Mouse (Mus musculus) lung, adult 10 weeks (tissue): Measurements from ENCODE around the gene Tnfsfm13. TPM values are rescaled to one million over a fixed set of nuclear protein-coding genes. Genes with fewer than 3 reads are reported as not detected.

ENCODE experiments used
- polyA plus RNA-seq: library from polyadenylated mRNA; stranded (reverse); fragments of 350-450 nt; fragmentation: Illumina TruSeq; extraction: RNeasy Lipid Tissue Mini Kit (QIAGEN cat#74804); gene quantifications from one replicate; pipeline ENCODE4 v1.2.3, GENCODE M21; 2014; ENCODE audit warnings: low read depth, low replicate concordance; ENCODE audit not compliant: insufficient read depth

Tnfsfm13 gene
- 24.8 TPM for polyA plus RNA-seq

DNA sequence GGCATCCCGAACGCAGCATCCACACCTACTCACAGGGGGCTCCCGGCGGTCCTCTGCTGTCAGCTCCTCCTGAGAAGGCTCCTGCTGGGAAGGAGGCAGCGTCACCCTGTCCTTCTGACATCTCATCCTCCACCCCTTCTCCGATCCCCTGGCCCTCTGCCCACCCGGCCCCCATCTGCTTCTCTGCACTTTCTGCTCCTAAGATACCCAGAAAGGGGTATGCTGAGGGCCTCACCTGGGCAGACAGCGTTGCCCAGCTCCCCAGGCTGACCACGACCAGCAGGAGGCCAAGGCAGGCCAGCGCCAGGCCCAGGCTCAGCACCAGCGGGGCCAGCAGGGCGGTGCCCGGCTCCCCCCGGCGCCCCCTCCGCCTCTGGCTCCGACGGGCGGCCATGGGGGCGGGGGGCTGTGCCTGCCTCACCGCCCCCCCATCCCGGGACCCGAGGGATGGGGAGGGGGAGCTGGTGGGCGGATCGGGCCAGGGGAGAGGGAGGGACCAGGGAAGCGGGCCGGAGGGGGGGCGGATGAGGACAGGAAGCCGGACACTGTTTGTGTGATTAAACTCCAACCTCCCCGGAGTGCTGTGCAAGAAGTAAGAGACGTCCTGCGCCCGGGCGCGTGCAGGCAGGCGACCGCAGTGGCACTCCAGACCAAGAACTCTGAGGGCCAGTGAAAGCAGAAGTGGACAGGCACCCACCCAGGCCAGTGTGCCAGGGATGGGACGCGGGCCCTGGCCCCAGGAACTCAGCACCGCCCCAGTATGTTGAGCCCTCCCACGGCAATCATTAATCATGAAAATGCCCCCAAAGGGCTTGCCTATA lies at the start of gene Tnfsfm13, which contains the start of gene Tnfsf12:
TSS of gene Tnfsfm13 (minus strand) at position 738 of the 821 bp plus-strand sequence.
TSS of gene Tnfsf12 (minus strand) at position 489 of the 821 bp plus-strand sequence.

DNA sequence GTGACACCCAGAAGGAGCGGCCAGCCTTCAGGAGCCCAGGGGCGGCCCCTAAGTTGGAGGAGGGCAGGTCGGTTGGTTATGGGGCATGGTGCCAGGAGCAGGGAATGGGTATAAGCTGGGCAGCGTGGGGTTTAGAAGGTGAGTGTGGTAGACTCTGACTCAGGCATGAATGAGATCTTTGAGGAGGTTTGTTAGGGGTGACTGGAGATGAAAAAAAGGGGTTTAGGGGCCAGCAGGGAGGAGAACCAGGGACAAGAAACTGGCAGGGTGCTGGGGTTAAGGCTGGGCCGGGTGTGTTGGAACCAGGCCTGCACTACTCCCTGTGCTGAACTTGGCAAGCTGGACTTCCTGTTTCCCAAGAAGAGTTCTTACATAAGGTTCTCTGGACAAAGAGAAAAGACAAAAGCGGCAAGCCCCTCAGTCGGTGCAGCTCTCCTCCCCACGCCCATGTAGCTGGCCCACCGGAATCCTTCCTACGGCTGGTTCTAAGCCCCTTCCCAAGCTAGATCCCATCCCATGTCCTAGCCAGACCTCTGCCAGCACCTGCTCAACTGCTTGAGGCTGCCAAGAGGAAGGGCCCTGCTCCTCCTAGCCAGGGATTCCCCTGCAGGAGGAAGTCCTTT lies 10.3 kb downstream of the Tnfsfm13 start, which contains the start of gene Tnfsf13:
TSS of gene Tnfsf13 (minus strand) at position 259 of the 623 bp plus-strand sequence.

GRCm38 (mm10) chr11:69681314-69682208 lies 14.3 kb downstream of the Tnfsfm13 start, which contains the start of gene Senp3:
Gene Senp3, minus strand, starts transcription at chr11:69682084.

DNA sequence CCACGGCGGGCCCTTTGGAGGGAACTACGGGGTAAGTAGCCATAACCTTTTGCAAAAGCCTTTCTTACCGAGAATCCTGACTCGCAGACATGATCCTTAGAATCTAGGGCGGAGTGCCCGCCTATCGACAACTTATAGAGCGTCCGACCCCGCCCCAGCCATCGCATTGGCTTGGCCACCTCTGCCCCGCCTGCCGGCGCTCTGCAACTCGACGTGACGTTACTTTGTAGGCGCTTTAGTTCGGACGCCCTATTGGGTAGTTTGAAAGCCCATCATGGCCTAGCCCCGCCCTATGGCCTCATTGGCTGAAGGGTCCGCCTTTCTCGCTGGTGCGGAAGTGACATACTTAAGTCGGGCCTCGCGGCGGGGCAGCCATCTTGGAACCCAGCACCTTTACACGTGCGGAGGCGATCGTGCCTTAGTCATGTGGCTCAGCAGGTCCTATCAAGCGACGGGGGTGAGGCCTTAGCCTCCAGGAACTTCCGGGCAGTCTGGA lies 23.6 kb downstream of the Tnfsfm13 start, which contains the start of gene Eif4a1:
TSS of gene Eif4a1 (minus strand) at position 213 of the 496 bp plus-strand sequence.

GRCm38 (mm10) chr11:69665961-69666664 lies 29.8 kb downstream of the Tnfsfm13 start, which contains the start of gene Cd68:
Gene Cd68, minus strand, starts transcription at chr11:69666153.

GRCm38 (mm10) chr11:69662213-69662966 lies 33.5 kb downstream of the Tnfsfm13 start, which contains the start of gene Mpdu1:
Gene Mpdu1, minus strand, starts transcription at chr11:69662642.

GRCm38 (mm10) chr11:69655264-69656064 lies 40.4 kb downstream of the Tnfsfm13 start, which contains the start of gene Sox15:
Gene Sox15, plus strand, starts transcription at chr11:69655314.

Other genes with a start within 250 kb of the Tnfsfm13 start
- gene Dnah2, start 147.0 kb downstream of the Tnfsfm13 start, polyA plus RNA-seq = 0.85 TPM
- 0.30 TPM for gene Efnb3, start 135.9 kb downstream of the Tnfsfm13 start, polyA plus RNA-seq
- 10.4 TPM for gene Wrap53, start 115.8 kb downstream of the Tnfsfm13 start, polyA plus RNA-seq
- 26.0 TPM for gene Trp53, start 115.7 kb downstream of the Tnfsfm13 start, polyA plus RNA-seq
- gene Atp1b2, start 90.2 kb downstream of the Tnfsfm13 start, polyA plus RNA-seq = 5.4 TPM
- not detected for gene Shbg, start 78.2 kb downstream of the Tnfsfm13 start, polyA plus RNA-seq
- gene Sat2, start 74.1 kb downstream of the Tnfsfm13 start, polyA plus RNA-seq = 4.7 TPM
- 39.7 TPM for gene Fxr2, start 63.1 kb downstream of the Tnfsfm13 start, polyA plus RNA-seq
- not detected for gene Sox15, start 40.8 kb downstream of the Tnfsfm13 start, polyA plus RNA-seq
- 53.4 TPM for gene Mpdu1, start 33.5 kb downstream of the Tnfsfm13 start, polyA plus RNA-seq
- gene Cd68, start 29.9 kb downstream of the Tnfsfm13 start, polyA plus RNA-seq = 44.2 TPM
- 289 TPM for gene Eif4a1, start 23.7 kb downstream of the Tnfsfm13 start, polyA plus RNA-seq
- gene Senp3, start 14.0 kb downstream of the Tnfsfm13 start, polyA plus RNA-seq = 47.0 TPM
- gene Tnfsf13, start 10.3 kb downstream of the Tnfsfm13 start, polyA plus RNA-seq = 23.3 TPM
- 48.4 TPM for gene Tnfsf12, start 249 bp downstream of the Tnfsfm13 start, polyA plus RNA-seq
- gene Polr2a, start 62.5 kb upstream of the Tnfsfm13 start, polyA plus RNA-seq = 16.2 TPM
- gene Slc35g3, start 65.9 kb upstream of the Tnfsfm13 start, polyA plus RNA-seq = 0.85 TPM
- gene Zbtb4, start 69.8 kb upstream of the Tnfsfm13 start, polyA plus RNA-seq = 25.6 TPM
- 10.1 TPM for gene Chrnb1, start 99.8 kb upstream of the Tnfsfm13 start, polyA plus RNA-seq
- 3.4 TPM for gene Fgf11, start 105.8 kb upstream of the Tnfsfm13 start, polyA plus RNA-seq
- 4.9 TPM for gene Tmem102, start 109.5 kb upstream of the Tnfsfm13 start, polyA plus RNA-seq
- gene Gm39566, start 119.2 kb upstream of the Tnfsfm13 start, polyA plus RNA-seq = not detected
- gene Spem2, start 122.4 kb upstream of the Tnfsfm13 start, polyA plus RNA-seq = not detected
- gene Spem1, start 126.1 kb upstream of the Tnfsfm13 start, polyA plus RNA-seq = not detected
- gene Nlgn2, start 141.7 kb upstream of the Tnfsfm13 start, polyA plus RNA-seq = 5.3 TPM
- gene Tmem256, start 142.4 kb upstream of the Tnfsfm13 start, polyA plus RNA-seq = 375 TPM
- gene Plscr3, start 150.3 kb upstream of the Tnfsfm13 start, polyA plus RNA-seq = 65.1 TPM
- gene Tnk1, start 162.6 kb upstream of the Tnfsfm13 start, polyA plus RNA-seq = 5.1 TPM
- gene Tmem95, start 181.9 kb upstream of the Tnfsfm13 start, polyA plus RNA-seq = not detected
- 11.2 TPM for gene Kctd11, start 185.3 kb upstream of the Tnfsfm13 start, polyA plus RNA-seq
- 9.7 TPM for gene Acap1, start 199.4 kb upstream of the Tnfsfm13 start, polyA plus RNA-seq
- 0.77 TPM for gene 2810408A11Rik, start 204.9 kb upstream of the Tnfsfm13 start, polyA plus RNA-seq
- gene Neurl4, start 205.0 kb upstream of the Tnfsfm13 start, polyA plus RNA-seq = 9.9 TPM
- gene Gps2, start 217.8 kb upstream of the Tnfsfm13 start, polyA plus RNA-seq = 43.0 TPM
- 466 TPM for gene Eif5a, start 225.9 kb upstream of the Tnfsfm13 start, polyA plus RNA-seq
- gene Ybx2, start 239.7 kb upstream of the Tnfsfm13 start, polyA plus RNA-seq = 1.3 TPM